8 mouse cellular contexts compared by ENCODE assay signal in the genomic region with DNA sequence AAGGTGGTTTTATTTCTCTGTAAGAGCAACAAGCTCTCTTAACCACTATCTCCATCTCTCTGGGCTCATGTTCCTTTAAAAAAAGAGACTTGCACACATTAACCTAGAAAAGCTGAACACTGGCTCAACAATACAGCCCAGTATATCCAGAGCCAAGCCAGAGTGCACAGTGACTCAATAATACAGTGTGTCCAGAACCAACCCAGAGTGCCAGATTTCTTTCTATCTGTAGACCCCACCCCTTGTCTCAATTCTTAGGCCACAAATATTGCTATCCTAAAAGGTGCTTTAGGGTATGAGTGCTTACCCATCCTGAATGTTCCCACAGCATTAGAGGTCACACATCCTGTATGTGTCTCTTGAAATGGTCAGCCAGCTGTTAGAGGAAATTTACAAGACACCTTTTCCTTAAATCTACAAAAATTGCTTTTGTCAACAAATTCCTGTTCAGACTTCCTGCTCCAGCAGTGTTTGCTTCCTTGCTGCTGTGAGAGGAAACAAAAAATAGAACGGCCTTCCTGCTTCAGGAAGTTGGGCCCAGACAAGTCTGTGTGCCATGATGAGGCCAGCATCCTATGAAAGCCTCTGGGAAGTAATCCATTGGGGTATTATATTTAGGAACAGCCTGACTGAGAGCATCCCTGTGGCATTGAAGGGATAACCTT.
DNase-seq lines count a peak whose midpoint lies in the region; ATAC-seq and TF ChIP-seq lines count a peak whose summit lies in the region.
"Had no signal": no experiment of that assay in that cellular context is flagged by ENCODE, and none has a peak within 500 bp of the region (broad histone marks: within the 10 kb centered on the region; RNA-seq: fewer than 3 reads in every experiment).

No protein-coding gene starts in this region.

- H3K27ac ChIP-seq in lung, embryonic 14.5 days (ENCODE audit: low read depth) = peak overlapping the region; percentile 50
- peak overlapping the region; percentile 59 to 75 for H3K27ac ChIP-seq in heart, embryonic 14.5 days (replicated peaks in 1 of 2; ENCODE audit: control insufficient read depth in 1 of 2, insufficient read depth in 1 of 2, low read depth in 2 of 2, low read length in 2 of 2)
- H3K27ac ChIP-seq in kidney, embryonic 15.5 days = peak overlapping the region; percentile 79
- no peak overlapping the region for H3K27ac ChIP-seq in forebrain, embryonic 12.5 days

- no peak overlapping the region for H3K9ac ChIP-seq in lung, embryonic 14.5 days
- H3K9ac ChIP-seq in heart, embryonic 14.5 days (ENCODE audit: low read length) = no peak overlapping the region
- H3K9ac ChIP-seq in kidney, embryonic 15.5 days = no peak overlapping the region
- H3K9ac ChIP-seq in forebrain, embryonic 12.5 days = no peak overlapping the region

- no peaks in the 10 kb centered on the region for H3K36me3 ChIP-seq in lung, embryonic 14.5 days (ENCODE audit: insufficient read depth)
- H3K36me3 ChIP-seq in heart, embryonic 14.5 days (ENCODE audit: control insufficient read depth, insufficient read depth, low read length) = no peaks in the 10 kb centered on the region
- no peaks in the 10 kb centered on the region for H3K36me3 ChIP-seq in kidney, embryonic 15.5 days
- no peaks in the 10 kb centered on the region for H3K36me3 ChIP-seq in forebrain, embryonic 12.5 days (replicated peaks)

- WGBS in lung, embryonic 14.5 days = 38% methylated on average over 1 of the region's 1 CpGs
- 13% methylated on average over 1 of the region's 1 CpGs for WGBS in lung, adult 2 months
- 56% methylated on average over 1 of the region's 1 CpGs for WGBS in heart, embryonic 14.5 days
- WGBS in kidney, embryonic 15.5 days = 59% methylated on average over 1 of the region's 1 CpGs
- 92% methylated on average over 1 of the region's 1 CpGs for WGBS in forebrain, embryonic 12.5 days

- peak; percentile 43; the same call in 1 of the 2 replicates for ATAC-seq in lung, embryonic 14.5 days (ENCODE audit: insufficient read depth)
- peak; percentile 47 for ATAC-seq in heart, embryonic 14.5 days (ENCODE audit: insufficient number of reproducible peaks, insufficient read depth, low FRiP score, low read depth)
- peak; percentile 60 for ATAC-seq in kidney, embryonic 15.5 days (replicated peaks; ENCODE audit: low FRiP score)
- ATAC-seq in forebrain, embryonic 12.5 days (ENCODE audit: low FRiP score) = no peak
- ATAC-seq: intestine, postnatal 0 days had no signal

- no peak overlapping the region for H3K4me2 ChIP-seq in lung, embryonic 14.5 days
- H3K4me2 ChIP-seq in heart, embryonic 14.5 days (ENCODE audit: low read length) = no peak overlapping the region
- no peak overlapping the region for H3K4me2 ChIP-seq in kidney, embryonic 15.5 days
- H3K4me2 ChIP-seq in forebrain, embryonic 12.5 days = no peak overlapping the region

- no peak overlapping the region for H3K4me3 ChIP-seq in lung, embryonic 14.5 days (ENCODE audit: low read depth, low read length)
- H3K4me3 ChIP-seq in lung, adult 2 months (replicated peaks; ENCODE audit: extremely low read depth, low read depth, low read length) = no peak overlapping the region
- no peak overlapping the region for H3K4me3 ChIP-seq in heart, embryonic 14.5 days (ENCODE audit: control insufficient read depth in 1 of 2, insufficient read depth in 1 of 2, low read depth in 1 of 2, low read length in 2 of 2)
- H3K4me3 ChIP-seq in kidney, embryonic 15.5 days (replicated peaks) = no peak overlapping the region
- H3K4me3 ChIP-seq in forebrain, embryonic 12.5 days (replicated peaks) = no peak overlapping the region

- DNase-seq in lung, embryonic 14.5 days = peak; percentile 48
- DNase-seq in lung, adult 2 months = no peak
- DNase-seq in lung, postnatal 4 days = peak; percentile 24 to 48
- DNase-seq in urinary bladder, postnatal 14 days (ENCODE audit: low spot score) = no peak

- H3K9me3 ChIP-seq in lung, embryonic 14.5 days (ENCODE audit: low read depth, low read length) = no peaks in the 10 kb centered on the region
- no peaks in the 10 kb centered on the region for H3K9me3 ChIP-seq in heart, embryonic 14.5 days (ENCODE audit: control insufficient read depth, low read length)
- H3K9me3 ChIP-seq in kidney, embryonic 15.5 days (replicated peaks) = no peaks in the 10 kb centered on the region
- no peaks in the 10 kb centered on the region for H3K9me3 ChIP-seq in forebrain, embryonic 12.5 days

- no peak for TF ChIP-seq CTCF in lung, embryonic 14.5 days (IDR thresholded peaks at IDR 0.05; ENCODE audit: low read depth)
- TF ChIP-seq CTCF in lung, adult 2 months (IDR thresholded peaks at IDR 0.05; ENCODE audit: insufficient read depth, low read length) = no peak

- TF ChIP-seq POLR2A in lung, adult 2 months (IDR thresholded peaks at IDR 0.05; ENCODE audit: borderline replicate concordance, extremely low read depth, low read depth, low read length) = no peak

- no peaks in the 10 kb centered on the region for H3K27me3 ChIP-seq in lung, embryonic 14.5 days (ENCODE audit: insufficient read depth, low read length)
- H3K27me3 ChIP-seq in heart, embryonic 14.5 days (ENCODE audit: control insufficient read depth, insufficient read depth, low read length) = no peaks in the 10 kb centered on the region
- no peaks in the 10 kb centered on the region for H3K27me3 ChIP-seq in kidney, embryonic 15.5 days
- no peaks in the 10 kb centered on the region for H3K27me3 ChIP-seq in forebrain, embryonic 12.5 days

- peaks cover 7% of the 10 kb centered on the region; the same call in 1 of the 2 replicates for H3K4me1 ChIP-seq in lung, embryonic 14.5 days (ENCODE audit: insufficient read depth)
- peaks cover 13% of the 10 kb centered on the region for H3K4me1 ChIP-seq in lung, adult 2 months (ENCODE audit: control insufficient read depth, insufficient read depth, low read length)
- H3K4me1 ChIP-seq in heart, embryonic 14.5 days (ENCODE audit: control insufficient read depth in 2 of 2, insufficient read depth in 2 of 2, low read length in 2 of 2) = no peaks in the 10 kb centered on the region; a peak in 1 of 4 replicates
- H3K4me1 ChIP-seq in kidney, embryonic 15.5 days = peaks cover 8% of the 10 kb centered on the region; the same call in 1 of the 2 replicates
- no peaks in the 10 kb centered on the region for H3K4me1 ChIP-seq in forebrain, embryonic 12.5 days

Comparison
In these comparisons a context has a peak if more than half of its experiments do, and no peak if none do; other contexts are left out.
1. DNase-seq: peak in lung, embryonic 14.5 days (single experiment) and lung, postnatal 4 days (2 of 2); none in lung, adult 2 months (single experiment) and urinary bladder, postnatal 14 days (single experiment).